Mouse (Mus musculus): ENCODE measurements around the gene Ptk6. TPM values are rescaled to one million over a fixed set of nuclear protein-coding genes. Genes with fewer than 3 reads are reported as not detected.
"Not testable (repeated sequence)": the region's sequence is repeated elsewhere in the genome, so short reads cannot be mapped to it uniquely, and the experiment has no call there.

Ptk6 gene
- polyA plus RNA-seq, 1 experiment from 2014 or later = not detected

DNA sequence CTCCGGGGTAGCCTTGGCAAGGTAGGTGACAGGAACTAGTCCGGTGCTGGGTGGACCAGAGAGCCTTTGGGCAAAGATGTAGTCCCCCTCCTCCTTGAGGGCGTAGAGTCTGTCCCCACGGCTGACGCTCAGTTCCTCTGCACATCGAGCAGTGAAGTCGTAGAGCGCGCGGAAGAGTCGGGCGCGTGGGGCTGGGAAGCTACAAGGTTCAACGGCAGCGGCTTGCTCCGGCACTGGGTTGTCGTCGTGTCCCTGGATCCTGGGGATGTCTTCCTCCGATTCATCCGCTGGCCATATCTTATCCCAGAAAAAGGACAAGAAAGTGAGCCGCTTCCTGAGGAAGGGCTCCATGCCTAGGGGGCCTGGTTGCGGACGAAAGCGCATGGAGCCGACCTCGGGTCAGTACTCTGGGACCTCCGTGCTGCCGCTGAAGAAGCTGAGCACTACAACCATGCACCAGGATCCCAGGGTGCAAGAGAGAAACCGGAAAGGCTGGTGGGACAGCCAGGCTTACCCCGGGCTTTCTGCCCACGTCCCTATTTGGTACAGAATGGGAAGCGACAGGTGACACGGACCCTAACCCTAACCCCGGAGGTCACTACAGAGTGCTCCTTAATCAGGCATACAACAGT is 9.9 kb upstream of the Ptk6 start:
- peak overlapping the region; percentile 32 for H3K4me3 ChIP-seq (ENCODE audit: low read depth, low read length)
- peaks cover 54% of the 10 kb centered on the region for H3K27me3 ChIP-seq (ENCODE audit: control insufficient read depth, insufficient read depth, low read length)
- 2% methylated on average over 34 of the region's 34 CpGs for WGBS (ENCODE audit: insufficient replicate concordance)
- no peaks in the 10 kb centered on the region for H3K9me3 ChIP-seq (replicated peaks; ENCODE audit: control insufficient read depth, low read length)
- no peaks in the 10 kb centered on the region for H3K4me1 ChIP-seq (ENCODE audit: control insufficient read depth, insufficient read depth, low read length)
- H3K9ac ChIP-seq (ENCODE audit: low read depth, low read length) = no peak overlapping the region
- 0 out of 2 replicates have a peak, but pooled peaks have one; percentile 18 for ATAC-seq (replicated peaks; ENCODE audit: insufficient number of reproducible peaks, low FRiP score, low TSS enrichment)
- H3K4me2 ChIP-seq = peak overlapping the region; percentile 68
- no peak overlapping the region for H3K27ac ChIP-seq (ENCODE audit: low read depth, low read length)
- no peaks in the 10 kb centered on the region for H3K36me3 ChIP-seq (ENCODE audit: control insufficient read depth, insufficient read depth, low read length)

DNA sequence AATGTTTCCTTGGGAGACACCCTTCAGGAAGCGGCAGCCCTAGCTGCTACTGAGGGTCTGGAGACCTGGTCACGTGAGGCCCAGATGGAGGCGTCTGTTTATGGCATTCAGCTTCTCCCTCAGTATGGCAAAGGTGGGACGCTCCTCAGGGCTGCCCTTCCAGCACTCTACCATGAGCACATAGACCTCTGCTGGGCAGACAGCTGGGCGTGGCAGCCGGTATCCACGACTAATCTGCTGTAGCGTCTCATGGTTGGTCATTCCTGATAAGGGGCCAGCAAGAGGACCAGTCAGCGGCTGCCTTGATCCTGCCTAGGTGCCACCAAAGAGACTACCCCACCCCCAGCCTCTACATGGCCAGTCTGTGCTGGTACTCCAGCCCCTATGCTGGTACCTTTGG is 3.5 kb upstream of the Ptk6 start:
- peak; percentile 60 for ATAC-seq (replicated peaks; ENCODE audit: insufficient number of reproducible peaks, low FRiP score, low TSS enrichment)
- no peaks in the 10 kb centered on the region for H3K4me1 ChIP-seq (ENCODE audit: control insufficient read depth, insufficient read depth, low read length)
- H3K4me2 ChIP-seq = no peak overlapping the region
- no peaks in the 10 kb centered on the region for H3K9me3 ChIP-seq (replicated peaks; ENCODE audit: control insufficient read depth, low read length)
- H3K36me3 ChIP-seq (ENCODE audit: control insufficient read depth, insufficient read depth, low read length) = no peaks in the 10 kb centered on the region
- no peak overlapping the region for H3K9ac ChIP-seq (ENCODE audit: low read depth, low read length)
- 57% methylated on average over 9 of the region's 9 CpGs for WGBS (ENCODE audit: insufficient replicate concordance)
- H3K27me3 ChIP-seq (ENCODE audit: control insufficient read depth, insufficient read depth, low read length) = peaks cover 19% of the 10 kb centered on the region
- no peak overlapping the region for H3K27ac ChIP-seq (ENCODE audit: low read depth, low read length)
- no peak overlapping the region for H3K4me3 ChIP-seq (ENCODE audit: low read depth, low read length)

GRCm38 (mm10) chr2:181205678-181206077 is 3.1 kb upstream of the Ptk6 start:
- no peak for ATAC-seq (replicated peaks; ENCODE audit: insufficient number of reproducible peaks, low FRiP score, low TSS enrichment)
- H3K9me3 ChIP-seq (replicated peaks; ENCODE audit: control insufficient read depth, low read length) = no peaks in the 10 kb centered on the region
- H3K27ac ChIP-seq (ENCODE audit: low read depth, low read length) = no peak overlapping the region
- H3K4me1 ChIP-seq (ENCODE audit: control insufficient read depth, insufficient read depth, low read length) = no peaks in the 10 kb centered on the region
- H3K36me3 ChIP-seq (ENCODE audit: control insufficient read depth, insufficient read depth, low read length) = no peaks in the 10 kb centered on the region
- H3K4me2 ChIP-seq = no peak overlapping the region
- H3K9ac ChIP-seq (ENCODE audit: low read depth, low read length) = no peak overlapping the region
- 72% methylated on average over 5 of the region's 5 CpGs for WGBS (ENCODE audit: insufficient replicate concordance)
- peaks cover 16% of the 10 kb centered on the region for H3K27me3 ChIP-seq (ENCODE audit: control insufficient read depth, insufficient read depth, low read length)
- H3K4me3 ChIP-seq (ENCODE audit: low read depth, low read length) = no peak overlapping the region

DNA sequence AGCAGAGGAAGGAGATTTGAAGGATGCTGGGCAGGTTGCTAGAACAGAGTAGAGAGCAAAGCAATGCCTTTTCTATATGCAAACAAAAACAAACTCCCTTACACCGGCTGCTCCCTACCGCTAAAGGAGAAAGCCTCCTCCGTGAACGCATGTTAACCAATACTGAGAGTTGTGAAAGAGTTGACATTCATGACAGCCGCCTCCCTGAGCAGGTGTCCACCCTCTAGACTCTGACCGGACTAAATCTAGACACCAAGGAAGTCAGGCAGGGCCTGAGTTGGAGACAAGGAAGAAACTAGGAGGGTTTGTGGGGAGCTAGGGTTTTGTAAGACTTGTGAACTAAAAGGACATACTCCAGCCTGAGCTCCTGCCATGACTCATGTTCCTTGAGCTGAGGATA is 297 bp upstream of the Ptk6 start:
- no peaks in the 10 kb centered on the region for H3K4me1 ChIP-seq (ENCODE audit: control insufficient read depth, insufficient read depth, low read length)
- H3K9ac ChIP-seq (ENCODE audit: low read depth, low read length) = no peak overlapping the region
- no peak overlapping the region for H3K4me2 ChIP-seq
- H3K36me3 ChIP-seq (ENCODE audit: control insufficient read depth, insufficient read depth, low read length) = no peaks in the 10 kb centered on the region
- H3K9me3 ChIP-seq (replicated peaks; ENCODE audit: control insufficient read depth, low read length) = no peaks in the 10 kb centered on the region
- no peak for ATAC-seq (replicated peaks; ENCODE audit: insufficient number of reproducible peaks, low FRiP score, low TSS enrichment)
- WGBS (ENCODE audit: insufficient replicate concordance) = 75% methylated on average over 6 of the region's 6 CpGs
- H3K27me3 ChIP-seq (ENCODE audit: control insufficient read depth, insufficient read depth, low read length) = 0 out of 2 replicates have a peak, but pooled peaks cover 7% of the 10 kb centered on the region
- H3K4me3 ChIP-seq (ENCODE audit: low read depth, low read length) = no peak overlapping the region
- no peak overlapping the region for H3K27ac ChIP-seq (ENCODE audit: low read depth, low read length)

- no peak overlapping the region for H3K4me3 ChIP-seq (ENCODE audit: low read depth, low read length)
- H3K27ac ChIP-seq (ENCODE audit: low read depth, low read length) = no peak overlapping the region
- H3K27me3 ChIP-seq (ENCODE audit: control insufficient read depth, insufficient read depth, low read length) = 0 out of 2 replicates have a peak, but pooled peaks cover 7% of the 10 kb centered on the region
- ATAC-seq (replicated peaks; ENCODE audit: insufficient number of reproducible peaks, low FRiP score, low TSS enrichment) = no peak
- 59% methylated on average over 3 of the region's 3 CpGs for WGBS (ENCODE audit: insufficient replicate concordance)
- H3K4me1 ChIP-seq (ENCODE audit: control insufficient read depth, insufficient read depth, low read length) = no peaks in the 10 kb centered on the region
- no peak overlapping the region for H3K4me2 ChIP-seq
- no peaks in the 10 kb centered on the region for H3K36me3 ChIP-seq (ENCODE audit: control insufficient read depth, insufficient read depth, low read length)
- H3K9me3 ChIP-seq (replicated peaks; ENCODE audit: control insufficient read depth, low read length) = no peaks in the 10 kb centered on the region
- no peak overlapping the region for H3K9ac ChIP-seq (ENCODE audit: low read depth, low read length)
These were observed 983 bp downstream of the Ptk6 start for GRCm38 (mm10) chr2:181201606-181202005.

- Histone ChIP-seq H3K36me3 (ENCODE audit: control insufficient read depth, insufficient read depth, low read length) (no peaks in the 10 kb centered on the region), H3K9ac (ENCODE audit: low read depth, low read length) (no peak overlapping the region), H3K27ac (ENCODE audit: low read depth, low read length) (no peak overlapping the region), H3K4me2 (no peak overlapping the region), H3K27me3 (ENCODE audit: control insufficient read depth, insufficient read depth, low read length) (peaks cover 7% of the 10 kb centered on the region; the same call in 1 of the 2 replicates), H3K9me3 (replicated peaks; ENCODE audit: control insufficient read depth, low read length) (no peaks in the 10 kb centered on the region), H3K4me1 (ENCODE audit: control insufficient read depth, insufficient read depth, low read length) (no peaks in the 10 kb centered on the region), H3K4me3 (ENCODE audit: low read depth, low read length) (no peak overlapping the region)
- ATAC-seq (replicated peaks; ENCODE audit: insufficient number of reproducible peaks, low FRiP score, low TSS enrichment) = no peak
- 83% methylated on average over 4 of the region's 4 CpGs for WGBS (ENCODE audit: insufficient replicate concordance)
These were observed 5.8 kb downstream of the Ptk6 start for GRCm38 (mm10) chr2:181196628-181197300.

DNA sequence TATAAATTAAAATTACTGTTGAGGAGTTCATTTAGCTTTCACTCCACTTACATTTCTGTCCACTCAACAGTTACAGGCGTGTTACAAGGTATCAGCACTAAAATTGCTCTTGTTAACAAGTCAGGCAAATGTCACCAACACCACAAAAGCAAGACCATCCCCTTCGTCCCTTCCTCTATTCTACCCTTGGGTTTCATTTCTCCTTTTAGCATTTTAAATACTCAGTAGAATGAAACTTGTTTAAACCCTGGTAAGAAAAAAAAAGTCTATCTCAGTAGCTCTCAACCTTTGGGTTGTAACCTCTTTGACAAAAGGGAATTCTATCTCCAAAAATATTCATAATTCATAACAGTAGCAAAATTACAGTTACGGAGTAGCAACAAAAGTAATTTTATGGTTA is 9.5 kb downstream of the Ptk6 start:
- H3K36me3 ChIP-seq (ENCODE audit: control insufficient read depth, insufficient read depth, low read length) = no peaks in the 10 kb centered on the region
- H3K9ac ChIP-seq (ENCODE audit: low read depth, low read length) = no peak overlapping the region
- 57% methylated on average over 3 of the region's 3 CpGs for WGBS (ENCODE audit: insufficient replicate concordance)
- H3K9me3 ChIP-seq (replicated peaks; ENCODE audit: control insufficient read depth, low read length) = no peaks in the 10 kb centered on the region
- H3K4me3 ChIP-seq (ENCODE audit: low read depth, low read length) = no peak overlapping the region
- no peak overlapping the region for H3K27ac ChIP-seq (ENCODE audit: low read depth, low read length)
- ATAC-seq (replicated peaks; ENCODE audit: insufficient number of reproducible peaks, low FRiP score, low TSS enrichment) = no peak
- H3K27me3 ChIP-seq (ENCODE audit: control insufficient read depth, insufficient read depth, low read length) = peaks cover 2% of the 10 kb centered on the region; the same call in 1 of the 2 replicates
- H3K4me1 ChIP-seq (ENCODE audit: control insufficient read depth, insufficient read depth, low read length) = peaks cover 5% of the 10 kb centered on the region
- no peak overlapping the region for H3K4me2 ChIP-seq

DNA sequence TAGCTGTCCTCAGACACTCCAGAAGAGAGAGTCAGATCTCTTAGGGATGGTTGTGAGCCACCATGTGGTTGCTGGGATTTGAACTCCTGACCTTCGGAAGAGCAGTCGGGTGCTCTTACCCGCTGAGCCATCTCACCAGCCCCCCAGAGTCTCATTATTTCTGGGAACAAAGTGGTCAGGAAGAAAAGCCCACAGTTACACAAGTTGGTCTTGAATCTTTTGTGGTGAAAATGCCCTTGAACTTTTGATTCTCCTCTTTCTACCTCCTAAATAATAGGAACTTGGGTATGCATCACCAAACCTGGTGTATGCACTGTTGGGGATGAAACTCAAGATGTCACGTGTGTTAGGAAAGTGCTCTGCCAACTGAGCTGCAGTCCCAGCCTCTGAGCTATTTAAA is 10.7 kb downstream of the Ptk6 start:
- H3K27ac ChIP-seq (ENCODE audit: low read depth, low read length) = no peak overlapping the region
- H3K4me1 ChIP-seq (ENCODE audit: control insufficient read depth, insufficient read depth, low read length) = peaks cover 5% of the 10 kb centered on the region
- no peaks in the 10 kb centered on the region for H3K36me3 ChIP-seq (ENCODE audit: control insufficient read depth, insufficient read depth, low read length)
- WGBS (ENCODE audit: insufficient replicate concordance) = 63% methylated on average over 4 of the region's 4 CpGs
- H3K9ac ChIP-seq (ENCODE audit: low read depth, low read length) = no peak overlapping the region
- no peak for ATAC-seq (replicated peaks; ENCODE audit: insufficient number of reproducible peaks, low FRiP score, low TSS enrichment)
- H3K4me3 ChIP-seq (ENCODE audit: low read depth, low read length) = no peak overlapping the region
- no peaks in the 10 kb centered on the region for H3K9me3 ChIP-seq (replicated peaks; ENCODE audit: control insufficient read depth, low read length)
- no peaks in the 10 kb centered on the region; the same call in 1 of the 2 replicates for H3K27me3 ChIP-seq (ENCODE audit: control insufficient read depth, insufficient read depth, low read length)
- no peak overlapping the region for H3K4me2 ChIP-seq

- not testable (repeated sequence) for ATAC-seq (replicated peaks; ENCODE audit: insufficient number of reproducible peaks, low FRiP score, low TSS enrichment)
These were observed 11.2 kb downstream of the Ptk6 start for GRCm38 (mm10) chr2:181191385-181191784.

More at GRCm38 (mm10) chr2:181191385-181191784, 11.2 kb downstream of the Ptk6 start:
- H3K4me1 ChIP-seq (ENCODE audit: control insufficient read depth, insufficient read depth, low read length); H3K36me3 ChIP-seq (ENCODE audit: control insufficient read depth, insufficient read depth, low read length); H3K27ac ChIP-seq (ENCODE audit: low read depth, low read length); H3K9me3 ChIP-seq (replicated peaks; ENCODE audit: control insufficient read depth, low read length); H3K27me3 ChIP-seq (ENCODE audit: control insufficient read depth, insufficient read depth, low read length); H3K4me2 ChIP-seq; H3K4me3 ChIP-seq (ENCODE audit: low read depth, low read length); H3K9ac ChIP-seq (ENCODE audit: low read depth, low read length): not testable (repeated sequence)
- 71% methylated on average over 4 of the region's 4 CpGs for WGBS (ENCODE audit: insufficient replicate concordance)
